Mouse (Mus musculus): ENCODE data around the gene Dennd2d. TPM values are rescaled to one million over a fixed set of nuclear protein-coding genes. Genes with fewer than 3 reads are reported as not detected.

Gene Dennd2d
- total and polyA plus RNA-seq, 3 experiments: 4.5 to 8.0 TPM; not detected in 1

DNA sequence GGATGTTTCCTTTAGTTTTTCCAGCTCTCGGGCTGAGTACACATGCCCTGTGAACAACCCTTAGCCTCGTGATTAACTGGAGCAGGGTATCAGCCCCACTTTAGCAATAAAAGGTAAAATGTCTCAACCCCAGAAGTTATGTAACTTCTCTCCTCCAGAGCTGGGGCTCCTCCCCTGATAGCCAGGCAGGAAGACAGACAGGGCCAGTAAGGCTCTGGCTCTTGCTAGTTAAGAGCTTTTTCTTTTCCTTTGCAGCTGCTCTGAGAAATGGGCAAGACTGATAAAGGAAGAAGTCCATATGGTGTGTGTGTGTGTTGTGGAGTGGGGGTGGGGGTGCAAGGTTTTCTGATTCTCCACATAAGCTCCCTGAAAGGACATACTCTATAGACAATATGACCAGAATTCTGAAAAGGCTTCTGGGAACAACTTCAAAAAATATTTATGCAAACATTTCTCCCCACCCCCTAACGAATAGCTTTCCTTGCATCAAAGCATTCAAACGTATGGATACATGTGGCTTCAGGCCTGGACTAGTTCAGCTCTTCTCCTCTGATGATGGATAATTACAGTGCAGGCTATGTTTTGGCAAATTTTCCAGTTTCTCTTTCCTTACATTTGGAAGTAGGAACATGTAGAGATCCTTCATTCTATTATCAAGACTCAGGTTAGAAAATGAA, 14.0 kb downstream of the Dennd2d start (continued):
- TF ChIP-seq MYC (IDR thresholded peaks at IDR 0.05; ENCODE audit: low read depth, low read length): no peak
- TF ChIP-seq ZMIZ1 (IDR thresholded peaks at IDR 0.05; ENCODE audit: low read depth, low read length): no peak

DNA sequence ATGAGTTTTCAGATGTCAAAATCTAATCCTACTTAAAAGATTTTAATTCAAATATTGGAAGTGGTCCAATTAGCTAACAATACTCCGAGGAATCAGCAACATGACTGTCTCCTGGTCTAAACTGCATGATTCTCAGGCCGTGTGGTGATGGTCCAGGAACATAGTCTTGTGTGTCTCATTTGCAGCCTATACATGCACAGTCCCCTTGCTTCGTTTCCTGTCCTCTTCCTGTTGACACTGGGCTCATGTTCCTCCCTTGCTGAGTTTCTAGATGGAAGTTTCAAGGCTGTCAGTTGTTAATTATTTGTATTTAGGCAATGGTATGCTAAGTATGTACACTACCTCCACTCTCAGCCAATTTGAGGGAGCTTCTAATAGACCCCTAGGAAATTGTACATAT, 14.8 kb downstream of the Dennd2d start:
- Histone ChIP-seq H3K79me2 (ENCODE audit: control insufficient read depth, insufficient read depth, low read length, poor library complexity) (no peaks in the 10 kb centered on the region), H3K9me3 (replicated peaks; ENCODE audit: insufficient read depth, low read length) (no peaks in the 10 kb centered on the region), H3K27ac (ENCODE audit: control insufficient read depth, low read depth, low read length) (peak overlapping the region; percentile 5; the same call in 1 of the 2 replicates), H3K36me3 (ENCODE audit: control insufficient read depth in 1 of 2, insufficient read depth in 2 of 2, low read length in 2 of 2) (peaks cover under 1 to 37% of the 10 kb centered on the region in 2 experiments), H3K9ac (ENCODE audit: control insufficient read depth, low read depth, low read length, poor library complexity, severe bottlenecking) (no peak overlapping the region), H3K27me3 (ENCODE audit: control insufficient read depth in 1 of 2, insufficient read depth in 2 of 2, low read length in 2 of 2) (no peaks in the 10 kb centered on the region), H3K4me1 (ENCODE audit: control insufficient read depth in 1 of 2, insufficient read depth in 2 of 2, low read length in 2 of 2) (peaks cover 31 to 32% of the 10 kb centered on the region in 2 experiments), H3K4me3 (ENCODE audit: control insufficient read depth in 1 of 2, insufficient read depth in 1 of 2, low read depth in 2 of 2, low read length in 2 of 2) (no peak overlapping the region)
- DNase-seq (ENCODE audit: low read depth, low spot score): no peak
- no peak for TF ChIP-seq TBP (IDR thresholded peaks at IDR 0.05; ENCODE audit: low read depth, low read length)
- TF ChIP-seq KAT2A (conservative IDR thresholded peaks at IDR 0.05; ENCODE audit: low read depth, low read length): no peak
- no peak for TF ChIP-seq TCF12 (IDR thresholded peaks at IDR 0.05; ENCODE audit: low read depth, low read length)
- no peak for TF ChIP-seq EP300 (IDR thresholded peaks at IDR 0.05; ENCODE audit: low read depth in 1 of 2, low read length in 2 of 2)
- TF ChIP-seq SIN3A (IDR thresholded peaks at IDR 0.05; ENCODE audit: low read length): no peak
- TF ChIP-seq USF1 (IDR thresholded peaks at IDR 0.05; ENCODE audit: low read depth, low read length): no peak
- TF ChIP-seq ZKSCAN1 (IDR thresholded peaks at IDR 0.05; ENCODE audit: low read depth, low read length): no peak
- TF ChIP-seq POLR2AphosphoS2 (IDR thresholded peaks at IDR 0.05; ENCODE audit: low read length): no peak
- TF ChIP-seq ZC3H11A (IDR thresholded peaks at IDR 0.05; ENCODE audit: low read depth, low read length): no peak

DNA sequence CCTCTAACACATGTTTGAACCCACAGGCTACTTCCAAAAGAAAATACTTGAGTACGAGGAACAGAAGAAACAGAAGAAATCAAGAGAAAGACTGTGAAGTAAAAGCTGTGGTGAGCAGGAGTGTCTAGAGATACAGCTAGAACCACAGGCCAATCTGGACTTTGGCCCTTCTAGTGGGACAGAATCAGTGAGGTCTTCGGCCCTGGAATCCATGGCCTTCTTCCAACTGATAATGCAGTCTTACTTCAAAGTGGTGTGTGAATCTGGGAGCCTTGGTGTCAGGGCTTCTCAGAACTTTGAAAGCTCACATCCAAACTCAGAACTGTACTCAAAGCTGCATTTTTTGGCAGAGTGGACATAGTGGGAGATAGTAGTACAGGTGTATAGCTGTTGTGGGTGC, 18.3 kb downstream of the Dennd2d start:
- Histone ChIP-seq H3K36me3 (ENCODE audit: control insufficient read depth in 1 of 2, insufficient read depth in 2 of 2, low read length in 2 of 2) (peaks cover 9 to 18% of the 10 kb centered on the region in 2 experiments), H3K9me3 (replicated peaks; ENCODE audit: insufficient read depth, low read length) (no peaks in the 10 kb centered on the region), H3K4me1 (ENCODE audit: control insufficient read depth in 1 of 2, insufficient read depth in 2 of 2, low read length in 2 of 2) (peaks cover 10 to 17% of the 10 kb centered on the region in 2 experiments), H3K27me3 (ENCODE audit: control insufficient read depth in 1 of 2, insufficient read depth in 2 of 2, low read length in 2 of 2) (no peaks in the 10 kb centered on the region), H3K79me2 (ENCODE audit: control insufficient read depth, insufficient read depth, low read length, poor library complexity) (no peaks in the 10 kb centered on the region), H3K27ac (ENCODE audit: control insufficient read depth, low read depth, low read length) (no peak overlapping the region), H3K9ac (ENCODE audit: control insufficient read depth, low read depth, low read length, poor library complexity, severe bottlenecking) (no peak overlapping the region), H3K4me3 (ENCODE audit: control insufficient read depth in 1 of 2, insufficient read depth in 1 of 2, low read depth in 2 of 2, low read length in 2 of 2) (no peak overlapping the region)
- TF ChIP-seq GABPA (IDR thresholded peaks at IDR 0.05; ENCODE audit: low read depth, low read length) (no peak), E2F4 (IDR thresholded peaks at IDR 0.05; ENCODE audit: borderline replicate concordance, low read depth, low read length) (no peak), EP300 (IDR thresholded peaks at IDR 0.05; ENCODE audit: low read depth in 1 of 2, low read length in 2 of 2) (no peak), MAFK (IDR thresholded peaks at IDR 0.05; ENCODE audit: borderline replicate concordance, low read depth, low read length) (no peak), SIN3A (IDR thresholded peaks at IDR 0.05; ENCODE audit: low read length) (no peak), JUND (IDR thresholded peaks at IDR 0.05; ENCODE audit: low read depth, low read length) (no peak), MAX (IDR thresholded peaks at IDR 0.05; ENCODE audit: low read length) (no peak)
- DNase-seq (ENCODE audit: low read depth, low spot score): no peak
